Mouse (Mus musculus) cerebellum, adult 9-10 months (tissue): ENCODE measurements around the gene Pafah1b3.
"Not testable (repeated sequence)": the region's sequence is repeated elsewhere in the genome, so short reads cannot be mapped to it uniquely, and the experiment has no call there.

ENCODE experiments used
- DNase-seq: peaks from one replicate; pipeline ENCODE4 v3.0.0; 2022

The Pafah1b3 gene

GRCm38 (mm10) chr7:25297454-25298325 lies at the start of gene Pafah1b3:
TSS of gene Pafah1b3 (minus strand) at chr7:25297986.
- peak; percentile 97 for DNase-seq

DNA sequence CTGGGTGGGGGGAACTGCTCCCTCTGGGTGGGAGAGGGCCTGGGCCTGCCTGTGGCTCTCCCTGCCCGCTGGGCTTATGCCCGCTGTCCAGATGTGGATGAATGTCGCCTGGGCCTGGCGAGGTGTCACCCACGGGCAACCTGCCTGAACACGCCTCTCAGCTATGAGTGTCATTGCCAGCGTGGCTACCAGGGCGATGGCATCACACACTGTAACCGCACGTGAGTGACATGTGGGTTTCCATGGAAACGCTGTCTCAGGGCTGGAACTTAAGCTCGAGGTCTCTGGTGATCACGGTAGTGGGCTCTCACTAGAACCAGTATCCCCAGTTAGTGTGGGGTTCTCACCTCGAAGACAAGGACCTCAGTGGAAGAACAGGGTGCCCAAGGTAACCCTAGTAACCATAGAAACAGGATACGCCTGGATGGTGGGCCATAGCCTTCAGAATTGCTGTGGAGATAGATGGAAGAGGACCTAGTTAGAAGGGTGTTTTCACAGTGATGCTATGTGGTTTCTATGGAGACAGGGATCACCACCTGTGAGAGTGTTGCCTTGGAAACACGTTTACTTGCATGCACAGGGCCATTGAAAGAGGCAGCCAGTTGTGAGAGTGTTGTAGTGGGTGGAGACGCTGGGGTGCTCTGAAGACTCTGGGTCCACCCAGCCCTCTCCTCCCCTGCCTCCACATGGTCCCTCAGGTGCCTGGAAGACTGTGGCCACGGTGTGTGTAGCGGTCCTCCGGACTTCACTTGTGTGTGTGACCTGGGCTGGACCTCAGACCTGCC lies 43.4 kb upstream of the Pafah1b3 start:
- no peak for DNase-seq

GRCm38 (mm10) chr7:25339329-25339728 lies 41.5 kb upstream of the Pafah1b3 start:
- DNase-seq = no peak

DNA sequence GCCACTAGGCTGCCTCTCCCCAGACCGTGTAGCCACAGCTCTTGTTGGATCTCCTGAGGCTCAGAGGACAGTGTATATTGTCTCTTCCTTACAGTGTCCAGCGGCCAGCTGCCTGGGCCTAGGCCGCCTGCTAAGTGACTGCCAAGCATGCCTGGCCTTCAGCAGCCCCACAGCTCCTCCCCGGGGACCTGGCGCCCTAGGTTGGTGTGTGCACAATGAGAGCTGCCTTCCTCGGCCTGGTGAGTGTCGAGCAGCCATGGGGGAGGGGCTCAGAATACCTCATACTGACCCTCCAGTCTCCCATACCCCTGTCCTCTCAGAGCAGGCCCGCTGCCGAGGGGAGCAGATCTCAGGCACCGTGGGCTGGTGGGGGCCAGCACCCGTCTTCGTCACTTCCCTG lies 36.7 kb upstream of the Pafah1b3 start:
- no peak for DNase-seq

DNA sequence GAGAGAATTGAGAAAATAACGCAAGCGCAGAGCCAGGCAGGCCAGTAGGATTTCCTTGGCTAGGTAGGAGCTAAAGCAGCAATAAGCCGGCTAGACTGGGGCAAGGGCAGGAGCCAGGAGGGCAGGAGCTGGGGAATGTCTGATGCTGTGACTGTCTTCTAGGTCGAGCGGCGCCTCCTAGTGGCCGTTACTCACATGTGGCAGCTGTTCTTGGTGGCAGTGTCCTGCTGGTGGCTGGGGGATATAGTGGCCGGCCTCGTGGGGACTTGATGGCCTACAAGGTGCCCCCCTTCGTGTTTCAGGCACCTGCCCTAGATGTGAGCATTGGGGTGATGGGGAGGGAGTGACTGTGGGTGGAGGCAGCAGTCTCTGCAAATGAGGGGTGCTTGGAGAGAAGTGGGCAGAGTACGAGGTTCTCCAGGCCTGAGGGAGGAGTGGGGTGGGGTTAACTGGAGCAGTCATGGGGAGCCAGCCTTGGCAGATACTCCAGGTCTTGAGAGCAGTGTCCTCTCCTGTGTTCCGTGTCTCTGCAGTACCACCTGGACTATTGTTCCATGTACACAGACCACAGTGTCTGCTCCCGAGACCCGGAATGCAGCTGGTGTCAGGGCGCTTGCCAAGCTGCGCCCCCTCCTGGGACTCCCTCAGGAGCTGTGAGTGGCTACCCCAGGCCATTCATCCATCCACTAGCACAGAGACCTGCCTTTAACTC lies 36.0 kb upstream of the Pafah1b3 start:
- DNase-seq = peak; percentile 79

DNA sequence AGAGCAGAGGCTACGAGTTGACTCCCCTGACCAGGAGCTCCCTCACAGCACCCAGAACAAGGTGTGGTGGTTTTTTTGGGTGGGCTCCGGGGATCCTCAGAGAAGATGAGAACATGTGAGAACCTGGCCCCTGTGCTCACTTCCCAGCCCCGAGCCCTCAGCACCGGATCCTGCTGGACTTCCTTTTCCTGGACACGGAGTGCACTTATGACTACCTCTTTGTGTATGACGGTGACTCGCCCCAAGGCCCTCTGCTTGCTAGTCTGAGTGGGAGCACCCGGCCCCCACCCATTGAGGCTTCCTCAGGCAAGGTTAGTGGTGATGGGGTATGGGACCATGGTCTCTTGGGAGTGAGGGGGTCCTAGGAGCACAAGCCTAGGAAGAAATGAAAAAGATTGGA lies 28.4 kb upstream of the Pafah1b3 start:
- no peak for DNase-seq

DNA sequence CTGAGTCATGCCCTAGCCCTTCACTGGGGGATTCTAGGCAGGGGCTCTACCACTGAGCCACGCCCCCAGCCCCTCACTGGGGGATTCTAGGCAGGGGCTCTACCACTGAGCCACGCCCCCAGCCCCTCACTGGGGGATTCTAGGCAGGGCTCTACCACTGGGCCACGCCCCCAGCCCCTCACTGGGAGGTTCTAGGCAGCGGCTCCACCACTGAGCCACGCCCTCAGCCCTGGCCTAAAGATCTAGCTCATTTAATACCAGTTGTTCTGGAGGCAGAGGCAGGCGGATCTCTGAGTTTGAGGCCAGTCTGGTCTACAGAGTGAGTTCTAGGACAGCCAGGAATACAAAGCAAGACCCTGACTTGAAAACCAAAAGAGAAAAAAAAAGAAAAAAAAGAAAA lies 27.6 kb upstream of the Pafah1b3 start:
- not testable (repeated sequence) for DNase-seq

GRCm38 (mm10) chr7:25323219-25323618 lies 25.4 kb upstream of the Pafah1b3 start:
- no peak for DNase-seq

DNA sequence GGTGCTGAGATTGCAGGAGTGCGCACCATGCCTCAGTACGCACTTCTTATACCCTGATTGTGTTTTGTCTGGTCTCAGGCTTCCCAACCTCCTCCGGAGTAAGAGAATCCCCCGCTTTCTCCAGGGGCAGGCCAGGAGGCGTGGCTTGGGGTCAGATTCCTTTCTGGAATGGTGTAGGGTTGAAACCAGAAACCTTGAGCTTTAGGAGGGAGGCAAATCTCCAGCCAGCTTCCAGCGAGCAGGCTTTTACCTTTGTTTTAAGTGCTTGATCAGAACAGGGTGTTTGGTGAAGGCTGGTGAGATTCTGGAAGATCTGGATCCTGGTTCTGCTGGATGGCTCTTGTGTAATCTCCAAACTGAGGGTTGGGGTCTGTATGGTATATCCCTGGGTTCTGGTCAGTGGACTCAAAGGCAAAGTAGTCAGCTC lies 24.3 kb upstream of the Pafah1b3 start:
- DNase-seq = no peak

- peak; percentile 75 for DNase-seq
Measured at GRCm38 (mm10) chr7:25317446-25317999, 19.7 kb upstream of the Pafah1b3 start.

- DNase-seq = peak; percentile 100
Measured at GRCm38 (mm10) chr7:25316532-25317445, 19.0 kb upstream of the Pafah1b3 start, which contains the start of gene Megf8. TSS of gene Megf8 (plus strand) at chr7:25317164.

GRCm38 (mm10) chr7:25315306-25316041 lies 17.7 kb upstream of the Pafah1b3 start:
- DNase-seq = peak; percentile 75

GRCm38 (mm10) chr7:25314606-25315305 lies 17.0 kb upstream of the Pafah1b3 start:
- DNase-seq = no peak

- DNase-seq = no peak
Measured at GRCm38 (mm10) chr7:25313325-25313724, 15.5 kb upstream of the Pafah1b3 start.

DNA sequence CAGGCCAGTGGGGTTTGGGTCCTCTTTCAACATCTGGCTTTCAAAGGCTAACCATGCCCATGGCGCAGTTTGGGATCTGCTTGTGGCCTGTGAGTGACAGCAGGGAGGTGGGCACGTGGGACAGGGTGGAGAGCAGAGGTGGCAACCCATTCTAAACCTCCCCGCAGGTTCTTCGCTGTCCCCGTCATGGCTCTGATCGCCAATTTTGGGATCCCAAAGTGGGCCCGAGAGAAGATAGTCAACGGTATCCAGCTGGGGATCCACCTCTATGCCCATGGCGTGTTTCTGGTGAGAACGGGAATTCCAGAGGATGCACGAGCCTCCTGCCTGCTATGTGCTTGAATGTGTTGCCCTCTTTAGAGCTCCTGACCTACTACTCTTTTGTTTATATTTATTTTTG lies 13.4 kb upstream of the Pafah1b3 start:
- DNase-seq = no peak

- peak; percentile 24 for DNase-seq
Measured at GRCm38 (mm10) chr7:25309425-25309824, 11.6 kb upstream of the Pafah1b3 start.

DNA sequence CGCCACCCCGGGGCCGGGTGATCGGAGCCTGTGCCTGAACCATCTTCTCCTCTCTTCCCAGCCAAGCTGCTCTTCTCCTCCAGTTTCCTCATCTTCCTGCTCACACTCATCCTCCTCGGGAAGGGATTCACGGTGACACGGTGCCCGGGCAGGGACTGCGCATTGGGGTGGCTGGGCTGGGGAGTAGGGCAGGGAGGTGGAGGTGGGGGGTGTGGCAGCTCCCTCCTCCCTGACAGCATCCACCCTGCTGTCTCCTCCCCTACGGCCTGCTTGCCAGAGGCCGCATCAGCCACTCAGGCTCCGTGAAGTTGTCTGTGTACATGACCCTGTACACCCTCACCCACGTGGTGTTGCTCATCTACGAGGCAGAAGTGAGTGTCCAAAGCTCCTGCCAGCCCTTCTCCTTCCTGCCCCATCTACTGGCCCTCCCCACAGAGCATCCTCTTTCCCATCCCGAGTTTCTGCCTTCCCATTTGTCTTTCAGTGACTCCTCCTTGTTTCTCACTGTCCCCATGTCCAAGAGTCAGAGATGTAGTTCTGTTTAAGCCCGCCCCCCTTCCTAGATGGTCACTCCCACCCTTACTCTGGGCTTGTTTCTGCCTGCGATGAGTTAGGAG lies 11.0 kb upstream of the Pafah1b3 start:
- DNase-seq = no peak

DNA sequence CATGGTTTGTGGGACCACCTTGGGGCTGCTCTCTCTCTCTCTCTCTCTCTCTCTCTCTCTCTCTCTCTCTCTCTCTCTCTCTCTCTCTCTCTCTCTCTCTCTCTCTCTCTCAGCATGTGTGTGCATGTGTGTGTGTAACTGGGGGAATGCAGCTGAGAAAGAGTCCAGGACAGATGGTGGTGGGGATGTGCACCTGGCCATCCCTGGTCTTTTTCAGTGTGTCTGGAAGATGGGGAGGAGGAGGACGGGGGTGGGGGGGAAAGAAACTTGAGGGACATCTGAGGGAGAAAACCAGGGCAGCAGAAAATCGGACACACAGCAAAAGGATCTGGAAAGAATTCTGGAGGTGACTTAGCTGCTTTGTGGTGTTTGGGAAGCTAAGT lies 8.8 kb upstream of the Pafah1b3 start:
- DNase-seq = no peak

DNA sequence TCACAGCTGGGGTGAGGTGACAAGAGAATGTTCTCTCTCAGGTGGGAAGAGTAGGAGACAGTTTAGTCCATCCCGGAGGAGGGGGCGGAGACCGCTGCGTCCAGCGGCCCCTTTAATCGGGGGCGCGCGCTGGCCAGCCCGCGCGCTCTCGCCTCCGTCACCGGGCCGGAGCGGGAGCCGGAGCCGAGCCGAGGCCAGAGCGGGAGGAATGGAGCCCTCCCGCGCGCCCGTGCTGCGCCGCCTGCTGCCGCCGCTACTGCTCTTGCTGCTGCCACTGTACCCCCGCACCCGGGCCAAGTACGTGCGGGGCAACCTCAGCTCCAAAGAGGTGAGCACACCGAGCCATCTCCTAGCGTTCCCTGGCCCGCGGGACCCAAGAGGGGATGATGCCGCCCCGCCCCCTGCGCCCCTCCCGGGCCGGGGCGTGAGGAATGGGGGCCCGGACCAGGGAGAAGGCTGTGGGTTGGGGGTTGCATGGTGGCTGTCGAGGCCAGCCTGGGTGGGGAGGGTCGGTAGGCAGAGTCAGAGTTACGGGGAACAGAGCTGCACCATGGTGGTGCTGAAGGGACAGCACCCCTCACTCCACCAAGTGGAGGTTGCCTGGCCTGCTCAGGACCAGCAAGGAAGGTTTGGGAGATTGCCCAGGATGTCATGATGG lies 8.3 kb upstream of the Pafah1b3 start, which contains the start of gene Tmem145:
Gene Tmem145, plus strand, starts transcription at position 151 of the 658 bp plus-strand sequence.
- peak; percentile 69 for DNase-seq
